ENCODE assay signal across 19 mouse cellular contexts in the genomic region with DNA sequence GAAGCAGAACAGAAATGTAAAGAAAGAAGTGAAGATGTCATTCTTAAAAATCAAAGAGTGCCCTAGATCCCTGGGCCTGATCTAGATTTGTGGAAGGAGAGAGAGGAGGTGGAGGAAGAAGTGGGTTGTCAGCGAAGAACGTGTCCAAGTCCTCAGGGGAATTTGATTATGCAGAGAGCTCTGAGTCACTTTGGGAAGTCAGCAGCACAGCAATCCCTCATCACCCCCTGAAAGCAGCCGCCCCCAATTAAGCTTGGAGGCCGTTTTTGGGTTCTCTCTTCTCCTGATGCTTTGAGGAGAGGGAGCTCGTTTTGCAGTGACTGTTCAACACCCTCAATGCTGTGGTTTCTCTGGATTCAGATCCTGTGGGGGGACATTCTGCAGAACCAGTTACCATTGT. TPM values are rescaled to one million over a fixed set of nuclear protein-coding genes. Genes with fewer than 3 reads are reported as not detected.
DNase-seq lines count a peak whose midpoint lies in the region; ATAC-seq lines count a peak whose summit lies in the region.
"Had no signal": no experiment of that assay in that cellular context is flagged by ENCODE, and none has a peak within 500 bp of the region (broad histone marks: within the 10 kb centered on the region; RNA-seq: fewer than 3 reads in every experiment).

No protein-coding gene starts in this region.

- intact Hi-C loops in left cerebral cortex, postnatal 14 days (cut with DNase I), result no loop called here
- intact Hi-C loops in left cerebral cortex, postnatal 4 days (cut with DNase I), result no loop called here

- peak; percentile 84 for ATAC-seq in frontal cortex, adult (ENCODE audit: low TSS enrichment)
- ATAC-seq: forebrain, embryonic 14.5 days; hindbrain, postnatal 0 days had no signal

- DNase-seq in frontal cortex, postnatal 14 days (ENCODE audit: low spot score in 2 of 2), result no peak
- peak; percentile 35 to 43 for DNase-seq in left cerebral cortex, postnatal 14 days (ENCODE audit: low spot score in 2 of 2)
- DNase-seq in left cerebral cortex, postnatal 4 days, result no peak
- peak; percentile 30 for DNase-seq in 3T3-L1 (ENCODE audit: low read depth, low spot score)
- DNase-seq in frontal cortex, postnatal 36 days (ENCODE audit: low spot score in 2 of 2), result peak; percentile 46 to 53
- no peak for DNase-seq in testis, postnatal 10 days (ENCODE audit: low spot score)
- DNase-seq in natural killer cell, adult 2 months (ENCODE audit: low spot score in 2 of 2), result no peak
- DNase-seq: adrenal gland, adult 2 months; adrenal gland, postnatal 25 days; cerebellum, adult 2 months; cerebellum, postnatal 14 days; embryo, embryonic 11 days; gastrocnemius, postnatal 36 days; heart, adult 18-20 months; heart, postnatal 14 days had no signal

RNA-seq across cellular contexts. Expression of gene Gramd1b, which starts 24.1 kb away (rescaled TPM):
- 100 to 1,000 TPM; 155 to 181 TPM for total RNA-seq in left cerebral cortex, postnatal 14 days (2021)
- 100 to 1,000 TPM; 108 to 117 TPM for total RNA-seq in left cerebral cortex, postnatal 4 days (2021)
- total RNA-seq: MEL had no signal

Comparison
In these comparisons a context has a peak if more than half of its experiments do, and no peak if none do; other contexts are left out.
1. DNase-seq: peak in left cerebral cortex, postnatal 14 days (2 of 2), 3T3-L1 (single experiment) and frontal cortex, postnatal 36 days (2 of 2); none in frontal cortex, postnatal 14 days (0 of 2), left cerebral cortex, postnatal 4 days (single experiment), testis, postnatal 10 days (single experiment) and natural killer cell, adult 2 months (0 of 2).